Mouse (Mus musculus) neural tube, embryonic 10.5 days (tissue): ENCODE measurements around the gene Dhx8.
A peak's percentile ranks its signal among the peaks of the same experiment; 100 is the strongest.

Experiments used
- DNase-seq: peaks from one replicate; pipeline ENCODE4 v3.0.0-alpha.2; 2017; ENCODE audit warnings: low spot score; ENCODE audit errors: extremely low spot score

The Dhx8 gene

DNA sequence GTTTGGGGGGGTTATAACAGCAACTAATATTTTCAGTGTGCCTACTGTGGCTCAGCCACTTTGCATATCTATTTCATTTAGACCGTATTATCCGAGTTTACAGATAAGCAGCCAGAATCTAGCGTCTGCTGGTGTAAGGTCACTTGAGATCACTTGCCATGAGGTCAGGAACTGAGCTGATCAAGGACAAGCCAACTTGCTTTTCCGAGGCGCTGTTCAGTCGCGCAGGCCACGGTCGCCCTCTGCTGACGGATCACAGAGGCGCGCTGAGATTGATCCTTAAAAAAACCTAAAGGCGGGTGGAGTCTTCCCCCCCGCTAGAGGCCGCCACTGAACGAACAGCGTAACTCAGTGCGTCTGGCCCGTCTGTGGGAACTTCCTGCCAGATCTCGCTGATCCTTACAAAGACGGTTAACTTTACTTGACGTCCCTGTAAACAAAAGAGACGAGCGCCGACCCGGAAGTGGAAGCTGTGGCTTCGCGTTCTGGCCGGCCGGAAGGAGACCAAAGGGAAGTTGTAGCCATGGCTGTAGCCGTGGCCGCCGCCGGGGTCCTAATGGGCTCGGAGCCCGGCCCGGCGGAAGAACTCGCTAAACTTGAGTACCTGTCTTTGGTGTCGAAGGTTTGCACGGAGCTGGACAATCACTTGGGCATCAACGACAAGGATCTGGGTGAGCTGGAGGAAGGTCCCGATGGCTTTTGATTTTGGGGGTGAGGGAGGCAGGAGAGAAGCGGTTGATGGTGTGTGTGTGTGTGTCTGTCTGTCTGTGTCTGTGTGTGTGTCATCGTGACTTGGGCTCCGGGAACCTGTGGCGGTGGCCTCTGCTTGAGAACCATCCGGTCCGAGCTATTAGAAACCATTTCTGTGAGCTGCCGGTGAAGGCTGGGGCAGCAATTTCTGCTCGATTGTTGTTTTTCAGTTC is at the start of gene Dhx8:
Gene Dhx8, plus strand, starts transcription at position 402 of the 923 bp plus-strand sequence.
- peak; percentile 98 for DNase-seq

DNA sequence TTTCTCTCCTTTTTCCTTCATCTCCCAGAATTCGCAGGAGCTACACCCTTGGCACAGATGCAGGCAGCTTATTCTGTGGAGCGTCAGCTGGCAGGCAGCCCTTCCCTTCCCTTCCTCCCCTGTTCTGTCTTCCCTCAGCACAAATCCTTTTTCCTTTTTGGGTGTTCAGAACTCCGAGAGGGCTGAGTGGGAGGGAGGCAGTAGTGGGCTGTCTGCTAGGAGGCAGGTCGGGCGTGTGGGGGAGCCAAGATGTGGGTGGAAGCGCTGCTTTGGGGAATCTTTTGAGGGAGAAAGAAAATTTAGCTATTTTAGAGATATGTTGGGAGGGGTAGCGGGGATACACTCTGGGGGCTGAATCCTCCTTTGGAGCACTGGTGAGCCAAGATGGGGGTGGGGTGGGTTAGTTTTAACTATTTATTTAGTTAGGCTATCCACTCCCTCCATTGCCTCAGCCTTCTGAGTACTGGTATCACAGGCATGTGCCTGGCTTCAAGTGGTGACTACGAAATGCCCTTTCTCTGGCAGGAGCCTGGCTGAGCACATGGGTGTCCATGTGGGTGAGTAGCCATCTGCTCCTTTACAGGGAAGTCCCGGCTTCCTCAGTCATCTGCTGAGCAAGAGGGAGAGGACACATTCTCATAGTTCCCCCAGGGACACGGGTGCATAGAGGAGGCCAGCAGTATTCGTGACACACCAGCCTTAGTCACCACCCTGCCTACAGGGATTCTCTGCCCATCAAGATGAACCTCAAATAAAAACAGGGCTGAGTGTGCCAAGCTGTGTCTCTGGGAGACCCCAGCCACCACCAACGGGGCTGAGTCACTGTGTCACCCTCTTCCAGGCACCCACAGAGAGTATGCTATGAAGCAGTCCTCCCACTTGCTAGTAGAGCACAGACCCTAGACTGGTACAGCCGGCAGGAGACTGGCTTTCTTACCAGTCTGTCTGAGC is 45.1 kb upstream of the Dhx8 start:
- no peak for DNase-seq

DNA sequence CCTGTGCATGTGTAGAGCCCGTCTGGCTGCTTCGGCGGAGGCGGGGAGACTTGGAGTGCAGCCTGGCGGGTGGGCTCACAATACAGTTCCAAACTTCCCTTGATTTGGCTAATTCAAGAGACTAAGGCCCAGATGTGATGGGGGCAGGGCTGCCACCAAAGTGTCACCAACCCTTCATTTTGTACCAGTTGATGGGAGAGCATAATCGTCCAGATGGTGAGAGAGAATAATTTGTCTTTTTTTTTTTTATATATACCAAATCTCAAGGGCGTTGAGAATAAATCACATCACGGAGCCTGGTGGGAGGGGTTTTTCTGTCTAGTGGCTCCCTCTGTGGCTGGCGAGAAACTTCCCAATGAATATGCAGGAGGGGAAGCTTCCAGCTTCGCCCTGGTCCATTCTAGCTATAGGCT is 43.0 kb upstream of the Dhx8 start:
- no peak for DNase-seq

DNA sequence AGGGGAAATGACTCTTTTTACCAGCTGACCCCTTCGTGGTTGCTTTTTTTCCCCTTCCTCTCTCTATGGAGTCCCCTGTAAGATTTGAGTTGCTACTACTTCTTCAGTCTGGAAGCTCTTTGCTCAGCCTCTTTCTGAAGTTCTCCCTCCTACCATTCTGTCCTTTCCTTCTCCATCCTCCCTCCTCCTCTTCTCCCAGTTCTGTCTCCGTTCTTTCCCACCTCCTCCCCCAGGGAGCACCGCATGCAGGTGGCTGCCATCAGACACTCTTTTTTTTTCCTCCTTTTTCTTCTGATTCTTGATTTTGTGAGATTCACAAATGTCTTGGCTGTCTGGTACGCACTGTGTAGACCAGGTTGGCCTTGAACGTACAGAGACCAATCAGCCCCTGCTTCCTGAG is 42.4 kb upstream of the Dhx8 start:
- no peak for DNase-seq

DNA sequence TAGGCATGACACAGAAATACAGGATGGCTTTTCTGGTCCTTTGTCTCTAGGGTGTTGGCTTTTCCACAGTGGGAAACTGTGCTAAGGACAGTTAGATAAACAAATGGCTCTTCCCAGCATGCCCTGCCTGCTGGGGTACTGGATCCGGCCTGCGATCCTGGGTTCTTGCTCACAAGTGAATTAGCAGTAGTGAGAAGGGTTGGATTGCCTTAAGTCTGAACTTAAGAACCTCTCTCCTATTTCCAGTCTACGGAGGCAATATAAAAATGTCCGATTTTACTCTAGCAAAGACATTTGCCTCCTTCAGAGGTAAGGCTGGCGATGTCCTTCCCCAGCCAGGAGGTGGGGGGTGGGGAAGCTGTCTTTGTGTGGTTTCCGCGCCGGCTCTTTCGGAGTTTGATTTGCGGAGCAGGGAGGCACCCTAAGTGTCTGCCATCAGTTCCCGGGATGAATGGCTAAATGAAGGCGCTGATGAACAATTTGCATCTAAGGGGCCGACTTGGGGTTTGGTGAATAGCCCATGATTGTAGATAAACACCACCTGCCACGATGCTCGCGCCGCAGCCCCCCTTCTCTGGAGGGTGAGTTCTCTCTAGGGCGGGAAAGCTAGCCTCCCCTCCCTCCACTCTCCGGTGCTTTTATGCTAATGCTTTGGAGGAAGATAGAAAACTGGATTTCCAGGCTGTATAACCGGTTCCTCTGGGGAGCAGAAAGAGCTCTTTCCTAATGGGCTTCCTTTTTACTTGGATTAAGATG is 36.6 kb upstream of the Dhx8 start:
- DNase-seq, result peak; percentile 61

DNA sequence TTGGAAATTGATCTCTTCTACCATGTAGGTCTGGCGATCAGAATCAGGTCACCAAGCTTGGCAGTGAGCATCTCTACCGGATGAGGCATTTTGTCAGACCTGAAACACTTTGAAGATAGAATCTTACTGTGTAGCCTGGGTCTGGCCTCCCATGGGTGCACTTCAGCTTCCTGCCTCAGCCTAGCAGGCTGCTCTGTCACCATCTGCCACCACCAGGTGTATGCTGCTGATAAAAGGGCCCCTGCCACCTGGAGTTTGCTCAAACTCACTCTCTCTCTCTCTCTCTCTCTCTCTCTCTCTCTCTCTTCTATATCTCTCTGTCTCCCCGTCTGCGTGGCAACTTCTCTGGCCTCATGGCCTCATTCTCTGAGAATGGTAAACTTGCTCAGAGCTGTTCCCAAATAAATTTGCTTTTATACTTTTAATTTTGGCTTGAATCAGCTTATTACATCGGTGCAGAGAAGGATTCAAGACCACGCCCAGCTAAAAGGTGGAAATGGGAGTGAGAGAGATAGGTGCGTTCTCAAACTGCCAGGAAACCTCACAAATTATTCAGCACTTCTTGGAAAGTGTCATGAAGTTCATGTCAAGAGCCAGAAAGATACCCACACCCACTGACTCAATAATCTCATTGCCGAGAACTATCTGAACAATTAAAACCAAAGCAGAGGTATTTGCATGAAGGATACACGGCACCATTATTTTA is 35.4 kb upstream of the Dhx8 start:
- no peak for DNase-seq

DNA sequence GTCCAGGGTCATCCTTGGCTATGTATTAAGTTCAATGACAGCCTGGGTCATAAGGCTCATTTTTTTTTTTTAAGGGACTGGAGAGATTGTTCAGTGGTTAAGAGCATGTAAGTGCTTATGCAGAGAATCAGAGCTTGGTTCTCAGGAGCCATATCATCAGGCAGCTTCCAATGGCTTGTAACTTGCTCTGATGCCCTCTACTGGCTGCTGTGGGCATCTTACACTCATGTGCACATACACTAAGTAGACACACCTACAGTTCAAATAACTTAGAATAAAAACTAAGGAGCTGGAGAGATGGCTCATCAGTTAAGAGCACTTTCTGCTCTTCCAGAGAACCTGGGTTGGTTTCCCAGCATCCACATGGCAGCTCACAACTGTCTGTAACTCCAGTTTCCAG is 34.6 kb upstream of the Dhx8 start:
- DNase-seq, result no peak

DNA sequence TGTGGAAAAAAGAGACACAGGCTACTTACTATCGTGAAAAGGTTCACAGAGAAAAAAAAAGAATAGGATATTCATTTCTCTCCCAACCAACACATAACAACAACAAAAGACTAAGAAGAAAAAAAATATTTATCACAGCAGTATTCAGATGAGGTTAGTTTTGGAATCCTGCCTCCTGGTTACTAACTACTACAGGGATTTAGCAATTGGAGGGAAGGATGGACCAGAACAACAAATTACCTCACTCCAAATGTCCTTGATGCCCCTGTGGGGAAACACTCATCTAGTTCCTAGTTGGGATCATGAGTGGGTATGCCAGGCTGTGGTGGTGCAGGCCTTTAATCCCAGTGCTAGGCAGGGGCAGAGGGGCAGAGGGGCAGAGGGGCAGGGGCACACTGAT is 33.2 kb upstream of the Dhx8 start:
- DNase-seq, result no peak

DNA sequence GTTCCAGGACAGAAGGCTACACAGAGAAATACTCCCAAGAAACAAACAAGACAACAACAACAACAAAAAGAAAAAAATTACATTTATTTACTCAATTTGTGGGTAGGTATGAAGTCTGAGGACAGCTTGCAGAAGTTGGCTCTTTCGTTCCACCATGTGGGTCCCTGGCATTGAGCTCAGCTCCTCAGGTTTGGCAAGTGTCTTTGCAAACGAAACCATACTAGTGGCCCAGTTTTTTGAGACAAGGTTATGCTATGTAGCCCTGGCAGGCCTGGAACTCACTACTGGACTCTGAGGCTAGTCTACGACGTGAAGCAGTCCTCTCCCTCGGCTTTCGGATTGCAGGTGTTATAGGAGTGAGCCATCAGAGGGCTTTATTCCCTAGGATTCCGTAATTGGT is 32.7 kb upstream of the Dhx8 start:
- DNase-seq, result no peak

DNA sequence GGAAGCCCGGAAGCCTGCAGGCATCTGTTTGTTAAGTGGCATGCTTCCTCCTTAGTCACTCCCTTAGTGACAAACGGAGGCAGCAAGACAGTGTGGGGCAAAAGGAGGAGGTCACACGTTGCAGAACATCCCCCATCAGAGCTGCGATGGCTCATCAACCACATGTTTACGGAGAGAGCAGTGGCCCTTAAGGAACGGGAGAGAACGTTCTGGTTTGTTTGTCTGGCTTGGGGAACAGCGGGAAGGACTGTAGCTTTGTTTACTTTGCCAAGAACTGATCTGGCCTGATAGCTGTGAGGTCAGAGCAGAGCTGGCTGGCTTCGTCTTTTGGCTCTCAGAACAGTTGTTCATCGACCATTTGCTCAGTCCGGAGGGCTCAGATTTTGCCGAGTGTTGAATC is 32.3 kb upstream of the Dhx8 start:
- no peak for DNase-seq

DNA sequence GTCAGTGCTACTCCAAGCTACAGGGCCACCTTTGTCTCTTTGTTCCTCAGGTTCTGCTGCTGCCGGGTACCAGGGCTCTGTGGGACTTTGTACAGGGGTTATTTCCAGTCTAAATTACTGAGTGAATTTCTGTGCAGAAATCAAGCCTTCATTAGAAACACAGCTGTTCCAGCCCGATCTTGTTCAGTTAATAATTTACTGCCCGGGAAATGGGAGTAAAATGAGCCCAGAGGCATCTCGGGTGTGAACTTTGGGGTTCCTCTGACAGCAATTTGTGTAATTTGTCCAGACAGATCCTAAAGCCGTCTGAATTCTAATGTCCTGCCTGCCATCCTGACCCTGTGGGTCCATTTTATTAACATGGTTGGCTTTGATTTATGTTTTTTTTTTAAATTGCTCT is 28.6 kb upstream of the Dhx8 start:
- no peak for DNase-seq

DNA sequence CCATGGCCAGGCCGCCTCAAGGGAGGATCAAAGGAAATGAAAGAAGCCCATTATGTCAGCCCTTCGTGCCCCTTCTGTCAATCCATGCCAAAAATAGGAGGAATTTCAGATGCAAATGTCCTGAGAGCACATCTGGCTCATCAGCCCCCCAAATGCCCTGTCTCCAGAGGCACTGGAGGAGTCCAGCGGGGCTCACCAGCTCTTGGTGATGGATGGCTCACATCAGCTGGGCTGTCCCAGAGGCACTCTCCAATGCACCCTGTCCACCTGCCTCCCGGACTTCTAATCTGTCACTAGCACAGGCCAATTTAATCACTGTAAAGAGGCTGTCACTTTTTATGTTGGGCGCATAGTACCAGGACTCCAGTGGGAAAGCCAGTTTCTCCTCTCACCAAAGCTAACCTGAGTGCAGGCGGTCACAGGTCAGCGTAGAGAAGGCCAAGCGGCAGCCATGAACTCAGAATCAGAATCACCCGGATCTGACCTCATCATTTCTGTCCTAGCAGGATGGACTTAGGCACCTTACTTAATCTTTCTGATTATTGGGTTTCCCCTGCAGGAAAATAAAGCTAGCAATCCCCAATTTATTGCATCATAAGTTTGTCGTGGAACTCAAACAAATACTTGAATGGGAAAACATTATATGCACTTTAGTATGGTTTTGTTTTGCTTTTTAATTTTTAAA is 25.8 kb upstream of the Dhx8 start:
- peak; percentile 18 for DNase-seq

DNA sequence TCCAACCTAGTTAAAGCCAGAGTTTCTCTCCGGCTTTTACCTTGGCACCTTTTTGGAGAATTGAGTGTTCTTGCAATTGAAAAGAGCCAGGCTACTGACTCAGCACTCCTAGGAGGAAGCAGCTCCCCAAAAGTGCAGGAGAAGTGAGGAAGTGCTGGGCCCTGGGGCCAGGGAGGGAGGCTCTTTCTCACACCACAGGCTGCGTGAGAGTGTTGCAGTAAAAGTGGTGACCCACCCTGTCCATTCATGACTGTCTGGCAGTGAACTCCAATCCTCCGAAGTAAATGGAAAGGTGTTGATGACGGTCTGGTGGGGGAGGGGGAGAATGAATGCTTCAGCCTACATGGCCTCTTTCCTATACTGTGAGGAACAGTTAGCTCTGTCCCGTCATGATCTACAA is 24.2 kb upstream of the Dhx8 start:
- DNase-seq, result no peak

DNA sequence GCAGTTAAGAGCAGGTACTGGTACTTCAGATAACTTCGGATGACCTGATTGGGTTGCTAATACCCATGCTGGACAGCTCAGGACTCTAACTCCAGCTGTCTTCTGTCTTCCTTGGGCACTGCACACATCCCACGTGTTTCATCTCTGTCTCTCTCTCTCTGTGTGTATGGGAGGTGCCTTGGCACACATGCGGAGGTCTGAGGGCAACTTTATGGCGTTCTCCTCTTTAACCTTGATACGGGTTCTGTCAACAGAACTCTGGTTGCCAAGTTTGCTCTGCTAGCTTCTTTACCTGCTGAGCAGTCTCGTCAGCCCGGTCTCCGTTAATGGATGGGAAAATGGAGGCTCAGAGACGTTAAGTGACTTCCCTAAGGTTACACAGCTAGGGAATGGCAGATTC is 19.9 kb upstream of the Dhx8 start:
- DNase-seq, result no peak

DNA sequence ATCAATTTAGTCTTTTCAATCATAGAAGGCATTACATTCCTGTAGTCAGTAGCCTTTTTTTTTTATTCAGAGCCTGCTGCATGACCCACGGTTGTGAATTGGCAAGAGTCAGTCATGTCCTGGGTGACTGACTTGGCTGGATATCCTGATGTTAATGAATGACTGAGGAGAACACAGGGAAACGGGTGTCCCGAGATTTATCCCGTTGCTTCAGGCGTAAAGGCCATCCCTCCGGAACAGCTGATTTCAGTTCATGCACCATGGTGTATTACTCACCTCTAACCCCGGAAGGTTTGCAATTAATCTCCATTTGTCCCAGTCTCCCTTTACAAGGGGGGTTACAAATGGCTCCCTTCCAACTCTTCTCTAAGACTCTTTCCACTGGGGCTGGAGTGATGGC is 18.7 kb upstream of the Dhx8 start:
- no peak for DNase-seq

DNA sequence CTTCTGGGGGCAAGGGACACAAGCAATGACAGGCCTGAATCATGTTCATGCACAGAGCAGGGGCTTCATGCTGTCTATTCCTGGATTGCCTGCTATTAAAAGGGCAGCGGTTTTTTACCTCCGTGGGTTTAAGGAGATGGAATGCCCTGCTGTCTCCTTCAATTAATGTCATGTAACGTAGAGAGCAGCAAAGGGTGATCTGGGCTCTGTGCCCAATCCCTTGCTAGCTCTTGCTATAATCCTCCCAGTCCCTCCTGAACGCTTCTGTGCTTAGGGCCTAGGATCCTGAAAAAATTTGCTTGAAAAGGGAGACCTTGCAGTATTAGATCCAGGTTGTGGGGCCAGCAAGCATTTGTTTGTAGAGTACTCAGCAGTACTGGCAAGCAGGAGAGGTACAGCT is 14.4 kb upstream of the Dhx8 start:
- DNase-seq, result no peak

DNA sequence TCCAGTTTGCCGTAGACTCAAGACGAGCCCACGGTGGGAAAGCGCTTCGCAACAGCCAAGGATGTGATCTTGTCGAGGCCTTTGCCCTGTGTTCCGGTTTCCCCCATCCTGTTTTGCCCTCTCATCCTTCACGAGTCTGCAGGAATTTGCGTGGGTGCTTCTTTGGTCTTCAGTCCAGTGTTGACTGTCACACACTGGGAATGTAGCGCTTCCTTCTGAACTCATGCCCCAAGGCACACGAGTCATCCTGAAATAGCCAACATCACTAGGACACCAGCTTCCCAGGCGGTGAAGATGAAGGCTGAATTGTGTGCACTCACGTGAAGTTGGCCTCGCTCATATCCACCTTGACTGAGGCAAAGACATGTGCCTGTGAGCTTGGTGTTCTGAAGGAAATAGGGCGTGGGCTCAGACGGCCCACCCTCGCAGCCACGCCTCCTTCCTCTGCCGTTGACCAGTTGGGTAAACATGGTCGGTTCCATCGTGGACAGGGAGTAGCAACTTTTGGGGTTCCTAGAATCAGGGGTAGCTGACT is 12.7 kb upstream of the Dhx8 start:
- DNase-seq, result no peak

DNA sequence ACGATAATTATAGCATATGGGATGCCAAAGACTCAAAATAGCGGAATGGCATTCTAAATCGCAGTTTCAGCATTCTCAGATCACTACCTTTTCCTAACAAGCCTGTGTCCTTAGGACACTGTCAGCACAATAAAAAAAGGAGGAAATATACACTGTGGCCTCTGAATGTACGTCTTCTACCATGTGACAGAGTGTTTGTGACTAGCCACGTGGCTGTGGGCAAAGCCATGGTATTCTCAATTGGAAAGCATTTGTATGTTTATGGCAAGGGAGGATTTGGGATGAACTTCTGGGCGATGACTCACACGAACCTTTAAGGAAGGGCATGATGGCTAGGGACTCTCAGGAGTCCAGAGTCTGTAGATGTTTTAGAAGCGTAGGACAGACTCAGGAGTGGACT is 7.7 kb upstream of the Dhx8 start:
- DNase-seq, result no peak

DNA sequence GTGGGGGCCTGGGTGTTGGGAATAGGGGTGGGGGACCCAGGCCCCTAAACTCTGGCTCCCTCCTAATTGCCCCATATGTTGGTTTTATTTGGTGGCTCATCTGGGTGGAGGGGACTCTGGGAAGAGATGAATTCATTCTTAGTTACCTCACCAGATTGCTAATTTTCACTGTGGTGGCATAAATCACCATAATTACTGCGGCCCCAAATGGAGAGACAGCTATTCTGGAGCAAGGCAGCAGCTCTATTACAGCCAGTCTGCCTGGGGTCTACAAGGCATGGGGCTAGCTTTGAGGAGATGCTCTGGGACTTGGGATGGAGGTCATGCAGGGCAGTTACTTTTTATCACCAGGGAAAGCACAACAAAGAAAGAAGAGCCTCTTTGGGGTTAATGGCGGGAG is 6.0 kb upstream of the Dhx8 start:
- DNase-seq, result no peak

DNA sequence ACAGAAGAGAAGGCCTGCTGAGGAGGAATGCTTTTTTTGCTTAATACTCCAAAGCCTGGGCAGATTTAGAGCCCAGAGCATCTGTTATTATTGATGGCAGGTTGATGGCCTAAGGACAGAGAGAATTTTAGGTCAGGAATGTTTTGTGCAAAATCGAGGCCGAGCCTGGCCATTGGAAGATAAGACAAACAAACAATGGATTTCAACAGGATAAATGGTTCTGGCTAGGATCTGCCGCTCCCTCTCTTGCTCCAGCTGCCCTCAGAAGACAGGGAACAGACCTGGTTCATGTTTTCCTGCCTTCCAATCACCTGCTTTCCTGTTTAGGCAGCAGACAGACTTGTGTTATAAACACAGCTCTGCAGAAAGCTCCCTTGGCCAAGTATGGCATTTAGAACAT is 3.4 kb upstream of the Dhx8 start:
- DNase-seq, result no peak
